Mouse (Mus musculus) lung, embryonic 16.5 days (tissue): ENCODE measurements at regions not wholly inside any gene's neighbourhood (a gene's known extent, or its start where the extent isn't known, plus 50 kb on each side); places are given as distances from the start of the nearest gene placed in this dataset.

Experiments used
- ATAC-seq: fragments of 200-750 bp; cut with Nextera tagmentation; 2 replicates; pipeline ENCODE4 v1.8.0; 2017; ENCODE audit warnings: low read depth, mild to moderate bottlenecking, moderate library complexity
- H3K27ac ChIP-seq: fragments of 300-500 bp; sonication (generic); 2 replicates; pipeline ENCODE4 v1.5.1; 2014; ENCODE audit warnings: mild to moderate bottlenecking, control low read depth, low read length
- H3K27me3 ChIP-seq: fragments of 300-500 bp; sonication (generic); 2 replicates; pipeline ENCODE4 v1.6.1; 2014; ENCODE audit warnings: low read depth, low read length, mixed read lengths; ENCODE audit not compliant: control insufficient read depth, insufficient read depth
- H3K36me3 ChIP-seq: fragments of 300-500 bp; sonication (generic); 2 replicates; pipeline ENCODE4 v1.6.1; 2014; ENCODE audit warnings: low read length; ENCODE audit not compliant: control insufficient read depth, insufficient read depth
- H3K4me1 ChIP-seq: fragments of 300-500 bp; sonication (generic); replicated peaks from 2 replicates; pipeline ENCODE4 v1.6.1; 2014; ENCODE audit warnings: low read length, mixed read lengths; ENCODE audit not compliant: control insufficient read depth, insufficient read depth
- H3K4me2 ChIP-seq: fragments of 300-500 bp; sonication (generic); 2 replicates; pipeline ENCODE4 v1.6.1; 2014; ENCODE audit warnings: low read depth, low read length, control low read depth
- H3K4me3 ChIP-seq: fragments of 300-500 bp; sonication (generic); 2 replicates; pipeline ENCODE4 v1.5.1; 2014; ENCODE audit warnings: mild to moderate bottlenecking, low read length, control low read depth
- H3K9ac ChIP-seq: fragments of 300-500 bp; sonication (generic); 2 replicates; pipeline ENCODE4 v1.6.1; 2014; ENCODE audit warnings: low read length, control low read depth
- H3K9me3 ChIP-seq: fragments of 300-500 bp; sonication (generic); 2 replicates; pipeline ENCODE4 v1.6.1; 2016; ENCODE audit warnings: low read length; ENCODE audit not compliant: control insufficient read depth
- WGBS: fragments of 180-500 bp; shearing (Covaris S2); extraction: QIAGEN DNeasy Blood & Tissue Kit; methylation state at CpG from one replicate; pipeline ENCODE4 v1.1.7; 2014; 5-methylcytosine and 5-hydroxymethylcytosine counted together

GRCm38 (mm10) chr3:130839924-130840440 is 109.8 kb upstream of the Rpl34 start:
- Histone ChIP-seq H3K9me3 (no peaks in the 10 kb centered on the region), H3K4me2 (no peak overlapping the region), H3K4me1 (0 out of 2 replicates have a peak, but pooled peaks cover 2% of the 10 kb centered on the region), H3K9ac (no peak overlapping the region), H3K27ac (no peak overlapping the region), H3K36me3 (no peaks in the 10 kb centered on the region), H3K27me3 (no peaks in the 10 kb centered on the region), H3K4me3 (no peak overlapping the region)
- no peak for ATAC-seq
- WGBS: 84% methylated on average over 9 of the region's 9 CpGs

GRCm38 (mm10) chr3:130838626-130839422 is 108.6 kb upstream of the Rpl34 start:
- Histone ChIP-seq H3K9ac (no peak overlapping the region), H3K9me3 (no peaks in the 10 kb centered on the region), H3K4me1 (0 out of 2 replicates have a peak, but pooled peaks cover 2% of the 10 kb centered on the region), H3K27me3 (no peaks in the 10 kb centered on the region), H3K27ac (0 out of 2 replicates have a peak overlapping the region, but pooled peaks have one; percentile 15), H3K36me3 (no peaks in the 10 kb centered on the region), H3K4me2 (no peak overlapping the region), H3K4me3 (no peak overlapping the region)
- ATAC-seq: peak; percentile 15; the same call in 1 of the 2 replicates
- WGBS: 66% methylated on average over 19 of the region's 19 CpGs

- H3K4me3 ChIP-seq: no peak overlapping the region
- no peaks in the 10 kb centered on the region for H3K4me1 ChIP-seq
- ATAC-seq: no peak
- no peaks in the 10 kb centered on the region for H3K9me3 ChIP-seq
- no peak overlapping the region for H3K4me2 ChIP-seq
- no peak overlapping the region for H3K9ac ChIP-seq
- H3K27ac ChIP-seq: no peak overlapping the region
- H3K36me3 ChIP-seq: no peaks in the 10 kb centered on the region
- WGBS: 73% methylated on average over 5 of the region's 5 CpGs
- H3K27me3 ChIP-seq: no peaks in the 10 kb centered on the region
Measured at GRCm38 (mm10) chr3:130833722-130834121, 103.5 kb upstream of the Rpl34 start.

- H3K9me3 ChIP-seq: no peaks in the 10 kb centered on the region
- H3K4me1 ChIP-seq: no peaks in the 10 kb centered on the region
- 34% methylated on average over 9 of the region's 9 CpGs for WGBS
- H3K9ac ChIP-seq: no peak overlapping the region
- H3K4me3 ChIP-seq: no peak overlapping the region
- no peaks in the 10 kb centered on the region for H3K27me3 ChIP-seq
- peak; percentile 7; the same call in 1 of the 2 replicates for ATAC-seq
- H3K4me2 ChIP-seq: peak overlapping the region; percentile 31; the same call in 1 of the 2 replicates
- H3K27ac ChIP-seq: no peak overlapping the region
- no peaks in the 10 kb centered on the region for H3K36me3 ChIP-seq
Measured at GRCm38 (mm10) chr3:130833082-130833481, 102.9 kb upstream of the Rpl34 start.

GRCm38 (mm10) chr3:130831788-130832187 is 101.6 kb upstream of the Rpl34 start:
- ATAC-seq: no peak
- Histone ChIP-seq H3K4me2 (no peak overlapping the region), H3K9me3 (no peaks in the 10 kb centered on the region), H3K4me3 (no peak overlapping the region), H3K4me1 (no peaks in the 10 kb centered on the region), H3K27ac (no peak overlapping the region), H3K36me3 (no peaks in the 10 kb centered on the region), H3K27me3 (no peaks in the 10 kb centered on the region), H3K9ac (no peak overlapping the region)
- 86% methylated on average over 6 of the region's 6 CpGs for WGBS

GRCm38 (mm10) chr3:130828346-130828745 is 98.1 kb upstream of the Rpl34 start:
- Histone ChIP-seq H3K9me3 (no peaks in the 10 kb centered on the region), H3K27ac (no peak overlapping the region), H3K4me2 (no peak overlapping the region), H3K36me3 (no peaks in the 10 kb centered on the region), H3K27me3 (no peaks in the 10 kb centered on the region), H3K4me3 (no peak overlapping the region), H3K4me1 (no peaks in the 10 kb centered on the region), H3K9ac (no peak overlapping the region)
- no peak for ATAC-seq
- WGBS: 91% methylated on average over 4 of the region's 4 CpGs

- Histone ChIP-seq H3K27ac (no peak overlapping the region), H3K9ac (no peak overlapping the region), H3K4me1 (no peaks in the 10 kb centered on the region), H3K4me3 (no peak overlapping the region), H3K9me3 (no peaks in the 10 kb centered on the region), H3K4me2 (no peak overlapping the region), H3K36me3 (no peaks in the 10 kb centered on the region), H3K27me3 (no peaks in the 10 kb centered on the region)
- ATAC-seq: no peak
- 64% methylated on average over 4 of the region's 4 CpGs for WGBS
Measured at GRCm38 (mm10) chr3:130827934-130828333, 97.7 kb upstream of the Rpl34 start.

- H3K4me1 ChIP-seq: no peaks in the 10 kb centered on the region
- no peak for ATAC-seq
- no peaks in the 10 kb centered on the region for H3K27me3 ChIP-seq
- no peak overlapping the region for H3K27ac ChIP-seq
- no peaks in the 10 kb centered on the region for H3K9me3 ChIP-seq
- no peak overlapping the region for H3K9ac ChIP-seq
- no peak overlapping the region for H3K4me2 ChIP-seq
- no peak overlapping the region for H3K4me3 ChIP-seq
- WGBS: 66% methylated on average over 6 of the region's 6 CpGs
- no peaks in the 10 kb centered on the region for H3K36me3 ChIP-seq
Measured at GRCm38 (mm10) chr3:130827021-130827420, 96.8 kb upstream of the Rpl34 start.

- 65% methylated on average over 9 of the region's 9 CpGs for WGBS
- no peak overlapping the region for H3K9ac ChIP-seq
- no peaks in the 10 kb centered on the region for H3K27me3 ChIP-seq
- H3K9me3 ChIP-seq: no peaks in the 10 kb centered on the region
- H3K4me3 ChIP-seq: no peak overlapping the region
- peaks cover 8% of the 10 kb centered on the region; the same call in 1 of the 2 replicates for H3K4me1 ChIP-seq
- no peaks in the 10 kb centered on the region for H3K36me3 ChIP-seq
- H3K27ac ChIP-seq: no peak overlapping the region
- no peak overlapping the region for H3K4me2 ChIP-seq
- ATAC-seq: no peak; the same call in 1 of the 2 replicates
Measured at GRCm38 (mm10) chr3:130819837-130820098, 89.6 kb upstream of the Rpl34 start.
